Mouse (Mus musculus): ENCODE measurements around the gene Lrrc4c.

Gene Lrrc4c

GRCm38 (mm10) chr2:97469396-97469795, 1151.4 kb downstream of the Lrrc4c start:
- no peak for DNase-seq (ENCODE audit: low spot score in 2 of 2)

GRCm38 (mm10) chr2:97478175-97478924, 1160.4 kb downstream of the Lrrc4c start:
- no peak for DNase-seq (ENCODE audit: low spot score in 2 of 2)

GRCm38 (mm10) chr2:97478925-97479298, 1160.9 kb downstream of the Lrrc4c start:
- DNase-seq (ENCODE audit: low spot score in 2 of 2), result peak; percentile 27

- no peak for DNase-seq (ENCODE audit: low spot score in 2 of 2)
These were observed 1167.0 kb downstream of the Lrrc4c start for GRCm38 (mm10) chr2:97484990-97485389.

- DNase-seq (ENCODE audit: low spot score in 2 of 2), result no peak
These were observed 1167.6 kb downstream of the Lrrc4c start for GRCm38 (mm10) chr2:97485609-97486008.

GRCm38 (mm10) chr2:97487567-97487966, 1169.6 kb downstream of the Lrrc4c start:
- no peak for DNase-seq (ENCODE audit: low spot score in 2 of 2)

GRCm38 (mm10) chr2:97497069-97497468, 1179.1 kb downstream of the Lrrc4c start:
- no peak for DNase-seq (ENCODE audit: low spot score in 2 of 2)

GRCm38 (mm10) chr2:97502501-97502900, 1184.5 kb downstream of the Lrrc4c start:
- DNase-seq (ENCODE audit: low spot score in 2 of 2), result no peak

- no peak for DNase-seq (ENCODE audit: low spot score in 2 of 2)
These were observed 1186.9 kb downstream of the Lrrc4c start for GRCm38 (mm10) chr2:97504902-97505301.

- no peak for DNase-seq (ENCODE audit: low spot score in 2 of 2)
These were observed 1206.4 kb downstream of the Lrrc4c start for GRCm38 (mm10) chr2:97524256-97524922.

- no peak for DNase-seq (ENCODE audit: low spot score in 2 of 2)
These were observed 1207.1 kb downstream of the Lrrc4c start for GRCm38 (mm10) chr2:97525107-97525506.

- no peak for DNase-seq (ENCODE audit: low spot score in 2 of 2)
These were observed 1212.7 kb downstream of the Lrrc4c start for GRCm38 (mm10) chr2:97530622-97531021.

- no peak for DNase-seq (ENCODE audit: low spot score in 2 of 2)
These were observed 1226.0 kb downstream of the Lrrc4c start for GRCm38 (mm10) chr2:97543691-97544672.

- DNase-seq (ENCODE audit: low spot score in 2 of 2), result no peak
These were observed 1226.7 kb downstream of the Lrrc4c start for GRCm38 (mm10) chr2:97544673-97545071.

GRCm38 (mm10) chr2:97545946-97546345, 1228.0 kb downstream of the Lrrc4c start:
- no peak for DNase-seq (ENCODE audit: low spot score in 2 of 2)

GRCm38 (mm10) chr2:97564509-97564908, 1246.5 kb downstream of the Lrrc4c start:
- no peak for DNase-seq (ENCODE audit: low spot score in 2 of 2)

- no peak for DNase-seq (ENCODE audit: low spot score in 2 of 2)
These were observed 1251.0 kb downstream of the Lrrc4c start for GRCm38 (mm10) chr2:97568954-97569353.

- DNase-seq (ENCODE audit: low spot score in 2 of 2), result no peak
These were observed 1257.0 kb downstream of the Lrrc4c start for GRCm38 (mm10) chr2:97574921-97575320.

- no peak for DNase-seq (ENCODE audit: low spot score in 2 of 2)
These were observed 1263.2 kb downstream of the Lrrc4c start for GRCm38 (mm10) chr2:97581132-97581531.

- no peak for DNase-seq (ENCODE audit: low spot score in 2 of 2)
These were observed 1268.4 kb downstream of the Lrrc4c start for GRCm38 (mm10) chr2:97586322-97586721.

- no peak for DNase-seq (ENCODE audit: low spot score in 2 of 2)
These were observed 1272.6 kb downstream of the Lrrc4c start for GRCm38 (mm10) chr2:97590563-97590962.

- DNase-seq (ENCODE audit: low spot score in 2 of 2), result no peak
These were observed 1286.2 kb downstream of the Lrrc4c start for GRCm38 (mm10) chr2:97604182-97604581.
